Mouse (Mus musculus): ENCODE data around the gene Arhgef18.
A peak's percentile ranks its signal among the peaks of the same experiment; 100 is the strongest.

The Arhgef18 gene

DNA sequence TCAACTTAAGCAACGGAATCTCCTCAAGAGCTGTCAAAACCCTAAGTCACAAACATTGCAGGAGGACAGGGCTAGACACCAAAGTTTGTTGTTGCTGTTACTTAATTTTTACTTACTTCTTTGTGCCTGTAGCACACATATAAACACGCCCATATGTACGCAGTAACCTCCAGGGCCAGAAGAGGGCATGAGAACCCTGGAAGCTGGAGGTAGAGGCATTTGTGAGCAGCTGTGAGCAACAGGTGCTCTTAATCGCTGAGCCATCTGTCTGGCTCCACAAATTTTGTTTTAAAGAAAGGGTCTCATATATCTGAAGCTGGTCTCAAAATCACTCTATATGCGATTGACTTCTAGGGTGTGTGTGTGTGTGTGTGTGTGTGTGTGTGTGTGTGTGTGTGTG lies 71.5 kb downstream of the Arhgef18 start:
- DNase-seq, result no peak

GRCm38 (mm10) chr8:3467006-3467885 lies 74.4 kb downstream of the Arhgef18 start, which contains the start of gene Pex11g:
Gene Pex11g (minus strand): TSS chr8:3467680.
- peak; percentile 93 for DNase-seq

- DNase-seq, result no peak
Measured at GRCm38 (mm10) chr8:3467886-3468545, 75.2 kb downstream of the Arhgef18 start.

GRCm38 (mm10) chr8:3468838-3469237 lies 76.0 kb downstream of the Arhgef18 start:
- no peak for DNase-seq

- DNase-seq, result no peak
Measured at GRCm38 (mm10) chr8:3470562-3470961, 77.8 kb downstream of the Arhgef18 start, which contains the start of gene Tex45. Gene Tex45 (plus strand): TSS chr8:3470862.

DNA sequence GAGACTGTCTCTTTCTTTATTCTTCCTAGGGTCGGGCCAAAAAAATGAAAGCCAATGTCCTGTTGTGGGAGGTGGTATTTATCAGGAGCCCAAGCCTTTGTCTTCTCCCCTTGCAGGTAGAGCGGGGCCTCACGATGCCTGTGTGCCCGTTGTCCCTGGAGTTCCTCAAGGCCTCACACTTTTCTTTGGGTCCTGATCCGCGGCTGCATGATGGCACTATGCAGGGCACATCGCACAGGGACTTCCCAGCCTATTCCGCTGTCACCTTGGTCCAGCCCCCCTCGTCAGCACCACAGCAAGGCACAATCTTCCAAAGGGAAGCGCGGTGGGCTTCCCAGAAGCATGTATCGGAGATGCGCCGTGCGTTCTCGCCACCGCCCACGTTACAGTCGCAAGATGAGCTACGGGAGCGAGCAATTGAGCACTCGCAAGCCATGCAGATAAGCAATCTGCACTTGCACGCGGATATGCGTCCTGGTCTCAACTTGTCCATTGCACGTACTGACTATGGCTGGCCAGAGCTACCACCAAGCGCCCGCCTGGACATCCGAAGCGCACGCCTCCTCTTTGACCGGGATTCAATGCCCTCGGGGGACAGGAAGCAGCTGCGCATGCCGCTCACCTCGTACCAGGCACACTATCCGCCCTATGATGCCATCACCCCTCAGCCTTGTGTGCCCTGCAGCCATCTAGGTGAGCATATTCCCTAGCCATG lies 83.1 kb downstream of the Arhgef18 start:
- DNase-seq, result no peak

GRCm38 (mm10) chr8:3480221-3480785 lies 87.5 kb downstream of the Arhgef18 start:
- no peak for DNase-seq

DNA sequence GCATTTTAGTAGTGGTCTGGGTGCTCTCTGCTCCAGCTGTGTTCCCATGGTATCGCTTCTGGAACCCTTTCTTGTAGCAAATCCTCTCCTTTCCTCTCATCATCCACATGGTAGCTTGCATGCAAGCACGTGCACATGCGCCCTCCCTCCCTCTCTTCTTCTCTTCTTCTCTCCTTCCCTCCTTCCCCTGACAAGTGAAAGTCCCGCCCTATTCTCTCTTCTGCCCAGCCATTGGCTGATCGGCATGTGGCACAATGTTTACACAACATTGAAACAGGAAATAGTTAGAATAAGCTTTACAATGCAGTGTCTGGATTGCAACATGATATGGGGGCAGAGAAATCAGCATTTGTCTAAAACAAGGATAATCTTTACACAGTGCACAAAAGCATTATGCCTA lies 88.8 kb downstream of the Arhgef18 start:
- DNase-seq, result no peak

GRCm38 (mm10) chr8:3482240-3482740 lies 89.5 kb downstream of the Arhgef18 start:
- DNase-seq, result no peak

DNA sequence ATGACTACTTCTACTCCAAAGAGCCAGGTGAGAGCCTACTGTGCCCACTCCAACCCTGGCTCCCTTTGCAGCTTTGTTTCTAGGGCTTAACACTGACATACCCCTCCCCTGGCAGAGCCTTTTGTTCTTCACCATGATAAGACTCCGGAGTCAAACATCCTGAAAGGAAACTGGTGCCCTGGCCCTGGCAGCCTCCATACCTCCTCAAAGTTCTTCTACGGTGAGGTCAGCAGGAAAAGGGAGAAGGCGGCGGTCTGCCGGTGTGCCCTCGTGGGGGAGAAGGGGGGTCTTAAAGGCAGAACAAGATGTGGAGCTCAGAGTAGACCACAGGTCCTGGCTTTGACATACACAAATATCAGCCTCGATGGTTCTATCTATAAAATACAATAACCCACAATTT lies 90.7 kb downstream of the Arhgef18 start:
- DNase-seq, result no peak

DNA sequence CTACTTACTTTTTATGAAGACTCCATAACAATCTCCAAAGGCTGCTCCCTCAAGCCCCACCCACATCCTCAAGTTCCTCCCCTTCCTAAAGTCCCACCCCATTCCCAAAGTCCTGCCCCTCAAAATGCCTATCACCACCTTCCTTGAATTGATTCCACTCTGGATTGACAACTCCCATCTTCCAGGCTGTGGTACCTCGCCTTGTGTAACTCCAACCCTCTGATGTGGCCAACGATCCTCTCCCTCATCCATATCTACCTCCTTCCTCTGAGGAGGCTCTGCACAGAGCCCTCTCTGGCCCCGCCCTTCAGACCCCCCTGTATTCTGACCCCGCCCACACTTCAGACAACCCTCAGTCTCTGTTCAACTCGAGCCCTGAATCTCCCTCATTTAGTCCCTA lies 92.4 kb downstream of the Arhgef18 start:
- no peak for DNase-seq

DNA sequence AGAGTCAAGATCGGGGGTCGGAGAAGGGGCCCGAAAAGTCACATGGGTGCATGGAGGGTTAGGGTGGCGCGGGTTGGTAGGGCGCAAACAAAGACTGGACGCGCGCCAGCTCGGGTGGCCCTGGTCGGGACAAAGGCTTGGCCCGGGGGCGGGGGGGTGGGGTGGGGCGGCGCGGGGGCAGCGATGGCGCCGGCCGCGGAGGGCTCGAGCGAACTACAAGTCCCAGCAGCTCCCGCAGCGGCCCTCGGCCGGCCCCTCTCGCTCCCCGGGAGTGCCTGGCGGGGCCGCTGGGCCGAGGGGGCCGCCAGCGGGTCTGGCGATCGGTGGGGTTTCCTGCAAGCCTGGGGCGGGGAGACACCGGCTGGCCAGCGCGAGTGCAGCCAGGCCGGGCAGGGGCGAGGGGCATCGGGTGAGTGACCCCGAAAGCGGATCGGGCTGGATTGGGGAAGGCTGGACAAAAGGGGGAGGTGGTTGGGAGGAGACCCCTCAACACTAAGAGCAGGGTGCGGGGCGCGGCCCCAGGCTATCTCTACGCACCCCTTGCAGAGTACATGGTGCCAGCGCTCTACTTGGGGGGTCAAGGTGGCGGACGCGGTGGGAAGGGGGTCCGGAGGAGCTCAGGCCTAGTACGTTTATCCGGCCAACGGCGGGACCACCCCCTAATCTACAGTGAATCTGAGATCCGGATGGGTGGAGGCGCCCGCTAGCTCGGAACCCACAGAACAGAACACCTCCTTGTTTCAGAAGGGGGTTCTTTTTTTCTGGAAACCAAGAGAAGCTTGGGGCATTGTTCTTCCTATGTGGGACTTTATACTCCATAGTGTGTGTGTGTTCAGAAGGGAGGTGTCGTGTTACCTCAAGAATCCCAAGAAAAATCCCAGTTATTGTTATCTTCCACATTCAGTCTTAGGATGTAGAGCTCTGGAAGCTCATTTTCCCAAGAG lies 100.4 kb downstream of the Arhgef18 start, which contains the start of gene Zfp358:
Zfp358 (plus strand) TSS at position 238 of the 944 bp plus-strand sequence.
- DNase-seq, result peak; percentile 68

GRCm38 (mm10) chr8:3493845-3494208 lies 101.0 kb downstream of the Arhgef18 start:
- DNase-seq, result no peak

- no peak for DNase-seq
Measured at GRCm38 (mm10) chr8:3495578-3496427, 103.0 kb downstream of the Arhgef18 start.

DNA sequence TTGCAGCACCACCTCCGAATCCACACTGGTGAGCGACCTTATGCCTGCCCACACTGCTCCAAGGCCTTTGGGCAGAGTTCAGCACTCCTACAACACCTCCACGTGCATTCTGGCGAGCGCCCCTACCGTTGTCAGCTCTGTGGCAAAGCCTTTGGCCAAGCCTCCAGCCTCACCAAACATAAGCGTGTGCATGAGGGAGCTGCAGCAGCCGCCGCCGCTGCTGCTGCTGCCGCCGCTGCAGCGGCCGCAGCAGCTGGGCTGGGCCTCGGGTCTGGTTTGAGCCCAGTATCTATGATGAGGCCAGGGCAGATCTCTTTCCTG lies 103.6 kb downstream of the Arhgef18 start:
- DNase-seq, result no peak

DNA sequence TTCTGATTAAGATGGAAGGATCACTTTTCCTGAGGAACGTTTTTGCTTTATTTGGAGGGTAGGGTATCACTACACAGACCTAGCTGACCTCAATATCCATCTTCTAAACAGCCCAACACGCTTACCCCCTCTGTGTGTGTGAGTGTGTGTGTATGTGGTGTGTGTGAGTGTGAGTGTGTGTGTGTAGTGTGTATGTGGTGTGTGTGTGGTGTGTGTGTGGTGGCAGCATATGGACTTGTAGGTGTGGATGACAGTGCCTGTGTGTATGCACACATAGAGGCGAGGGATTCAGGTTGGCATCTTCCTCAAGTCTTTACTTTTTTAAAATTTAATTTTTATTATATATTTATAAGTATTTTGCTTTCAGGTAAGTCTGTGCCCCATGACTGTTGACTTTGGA lies 105.8 kb downstream of the Arhgef18 start:
- DNase-seq, result no peak

GRCm38 (mm10) chr8:3499751-3500150 lies 106.9 kb downstream of the Arhgef18 start:
- no peak for DNase-seq

DNA sequence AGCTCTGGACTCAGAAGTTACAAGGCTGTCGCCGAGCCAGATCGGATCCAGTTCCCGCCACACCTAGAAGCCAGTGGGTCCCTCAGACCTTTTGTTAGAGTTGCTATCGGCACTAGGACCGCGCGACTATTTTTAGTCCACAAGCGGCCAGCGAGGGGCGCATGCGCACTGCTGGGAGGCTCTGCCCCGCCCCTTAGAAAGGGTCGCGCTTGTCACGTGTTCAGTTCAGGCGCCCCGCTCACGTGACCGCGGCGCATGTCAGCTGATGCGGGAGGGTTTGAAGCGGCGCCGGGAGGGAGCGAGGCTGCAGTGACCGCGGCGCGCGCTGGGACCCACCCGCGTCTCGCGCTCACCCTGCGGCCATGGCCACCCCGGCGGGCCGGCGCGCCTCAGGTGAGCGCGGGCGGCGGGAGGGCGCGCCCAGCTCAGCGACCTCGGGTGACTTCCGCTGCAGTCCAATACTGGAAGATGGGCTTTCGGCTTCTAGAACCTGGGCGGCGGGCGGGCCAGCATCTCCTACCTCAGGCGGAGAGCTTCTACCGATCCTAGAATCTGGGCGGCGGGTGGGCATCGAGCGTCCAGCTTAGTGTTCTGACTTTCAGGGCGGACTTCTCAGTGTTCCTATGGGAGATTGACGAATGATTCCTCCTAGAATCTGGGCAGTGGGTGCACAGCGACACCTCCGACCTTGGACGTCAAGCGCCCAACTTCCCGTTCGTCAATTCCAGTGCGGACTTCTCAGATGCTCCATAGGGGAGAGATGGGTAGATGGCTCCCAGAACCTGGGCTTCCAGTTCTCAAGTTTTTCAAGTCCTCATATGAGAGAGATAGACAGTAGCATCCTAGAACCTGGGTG lies 107.7 kb downstream of the Arhgef18 start, which contains the start of gene Mcoln1:
Mcoln1 (plus strand) TSS at position 223 of the 856 bp plus-strand sequence.
- DNase-seq, result peak; percentile 98

DNA sequence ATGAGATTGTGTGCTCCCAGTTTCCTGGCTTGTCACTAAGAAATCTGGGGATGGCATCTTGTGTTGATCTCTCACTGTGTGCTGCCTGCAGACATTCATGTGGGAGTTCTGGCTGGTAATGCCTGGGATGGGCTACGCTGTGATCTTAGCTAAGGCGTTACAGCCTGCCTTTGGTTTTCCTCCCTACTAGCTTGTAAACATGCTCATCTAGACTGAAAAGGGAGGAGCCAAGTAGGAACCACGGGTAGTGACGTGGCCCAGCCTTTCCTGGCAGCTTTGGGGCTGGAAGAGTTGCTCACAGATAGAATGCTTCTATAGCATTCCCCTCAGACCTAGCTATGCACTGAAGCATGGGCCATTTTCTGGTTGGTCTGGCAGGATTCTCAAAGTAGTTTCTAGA lies 109.4 kb downstream of the Arhgef18 start:
- DNase-seq, result peak; percentile 67

Data from layer of hippocampus, adult 9-11 months (tissue).